Mouse (Mus musculus): ENCODE measurements around the gene Cpd. TPM values are rescaled to one million over a fixed set of nuclear protein-coding genes. Genes with fewer than 3 reads are reported as not detected.

The Cpd gene
- total RNA-seq, 2 experiments from 2014 or later, result 51.4 to 58.7 TPM

- intact Hi-C loops (cut with DNase I), result loop anchor here (5.0 kb wide), 1 partner anchor 37 kb away; no protein-coding TSS in a partner anchor
- no peak for DNase-seq
These were observed 2.8 kb upstream of the Cpd start for GRCm38 (mm10) chr11:76849596-76849995.

DNA sequence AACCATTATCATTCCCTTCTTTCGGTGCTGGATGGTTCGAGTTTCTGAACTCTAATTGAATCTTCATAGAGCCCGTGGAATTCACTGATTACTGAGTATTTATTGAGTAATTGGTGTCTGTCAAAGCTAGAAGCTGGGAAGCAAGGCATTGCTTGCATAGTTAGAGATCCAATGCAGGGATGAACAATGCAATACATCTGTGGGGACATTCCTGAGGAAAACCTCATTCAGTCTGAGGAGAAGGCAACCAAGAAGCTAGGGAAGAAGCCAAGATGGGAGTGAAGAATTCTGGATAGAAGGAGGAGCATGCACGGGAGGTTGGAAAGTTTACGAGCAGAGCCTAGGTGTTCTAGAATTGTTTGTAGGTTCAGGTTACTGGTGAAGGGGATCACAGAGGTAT is 1.3 kb upstream of the Cpd start:
- DNase-seq, result no peak
- intact Hi-C loops (cut with DNase I), result loop anchor here (5.0 kb wide), 1 partner anchor 36 kb away; no protein-coding TSS in a partner anchor

DNA sequence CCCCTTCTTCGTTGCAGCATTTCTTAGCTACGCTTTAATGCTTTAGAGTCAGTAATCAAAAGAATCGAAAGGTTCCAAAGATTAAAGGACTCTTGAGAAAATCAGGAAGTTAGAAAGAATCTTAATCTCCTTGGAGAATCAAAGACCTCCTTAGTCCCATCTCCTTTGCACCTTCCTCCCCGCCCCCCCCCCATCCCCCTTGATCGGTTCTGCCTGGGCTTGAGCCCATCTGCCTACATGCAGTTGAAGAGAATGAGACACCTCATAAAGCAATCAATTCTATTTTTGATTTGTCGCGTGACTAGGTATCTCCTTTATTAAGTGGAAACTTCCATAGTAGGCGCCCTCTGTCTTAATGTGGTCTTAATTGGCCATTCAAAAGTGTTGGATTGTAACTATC is 536 bp upstream of the Cpd start:
- intact Hi-C loops (cut with DNase I), result loop anchor here (5.0 kb wide), 1 partner anchor 35 kb away; no protein-coding TSS in a partner anchor

GRCm38 (mm10) chr11:76846011-76846877 is 574 bp downstream of the Cpd start:
- intact Hi-C loops (cut with DNase I), result loop anchor here (5.0 kb wide), 1 partner anchor 34 kb away; no protein-coding TSS in a partner anchor
- DNase-seq, result peak in 1 of 2 experiments; percentile 46

More for the DNA sequence above, 536 bp upstream of the Cpd start:
- DNase-seq, result no peak

DNA sequence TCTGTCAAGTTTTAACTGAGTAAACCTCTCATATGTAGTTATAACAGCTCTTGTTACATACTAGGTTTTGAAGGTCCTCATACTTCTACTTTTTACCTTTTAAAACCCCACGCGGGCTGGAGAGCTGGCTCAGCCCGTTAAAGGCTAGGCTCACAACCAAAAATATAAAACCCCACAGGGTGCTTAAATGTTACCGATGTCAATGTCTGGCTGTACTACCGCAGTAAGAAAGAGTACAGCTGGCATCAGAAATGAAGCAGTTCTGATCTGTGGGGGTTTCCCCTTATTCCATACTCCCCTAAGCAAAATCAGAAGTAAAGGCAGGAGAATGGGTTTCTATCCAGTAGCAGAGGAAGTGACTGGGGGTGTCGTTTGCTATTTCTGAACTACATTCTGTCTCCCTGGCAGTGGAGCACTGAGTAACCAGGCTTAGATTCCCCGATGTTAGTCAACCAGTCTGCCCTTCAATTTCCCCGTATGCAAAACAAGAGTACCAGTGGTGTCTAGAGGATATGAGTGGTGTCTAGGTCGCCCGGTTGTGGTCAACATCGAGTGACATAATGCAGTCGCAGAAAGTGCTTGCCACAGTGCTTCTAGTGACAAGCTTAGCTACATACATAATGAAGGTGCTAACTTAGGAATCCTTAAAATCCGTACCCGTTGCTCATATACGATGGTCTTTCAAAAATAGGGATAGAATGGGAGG is 1.4 kb downstream of the Cpd start:
- peak in 1 of 2 experiments; percentile 18 for DNase-seq
- intact Hi-C loops (cut with DNase I), result loop anchor here (2.0 to 5.0 kb wide), 2 partner anchors 33 to 49 kb away; no protein-coding TSS in a partner anchor

GRCm38 (mm10) chr11:76838573-76838972 is 8.2 kb downstream of the Cpd start:
- DNase-seq, result no peak
- intact Hi-C loops (cut with DNase I), result no loop called here

DNA sequence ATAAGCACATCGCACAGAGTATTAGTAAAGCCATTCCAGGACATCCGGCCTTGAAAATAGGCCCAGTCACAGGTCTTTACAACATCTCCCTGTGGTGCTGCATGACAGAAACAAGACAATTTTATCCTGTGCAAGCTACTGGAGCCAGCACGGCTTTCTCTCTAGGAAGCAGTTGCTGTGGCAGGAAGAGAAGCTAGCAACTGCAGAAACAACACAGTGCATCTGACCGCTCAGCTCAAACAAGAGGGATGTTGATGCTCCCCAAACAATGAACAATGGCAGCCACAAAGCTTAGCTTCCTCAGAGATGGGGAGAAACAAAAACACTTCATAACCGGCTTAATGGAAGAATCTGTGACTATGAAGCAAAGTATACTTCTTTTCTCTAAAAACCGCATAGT is 10.5 kb downstream of the Cpd start:
- peak; percentile 18 for DNase-seq
- intact Hi-C loops (cut with DNase I), result no loop called here

- intact Hi-C loops (cut with DNase I), result no loop called here
These were observed 10.9 kb downstream of the Cpd start for GRCm38 (mm10) chr11:76835868-76836267.

DNA sequence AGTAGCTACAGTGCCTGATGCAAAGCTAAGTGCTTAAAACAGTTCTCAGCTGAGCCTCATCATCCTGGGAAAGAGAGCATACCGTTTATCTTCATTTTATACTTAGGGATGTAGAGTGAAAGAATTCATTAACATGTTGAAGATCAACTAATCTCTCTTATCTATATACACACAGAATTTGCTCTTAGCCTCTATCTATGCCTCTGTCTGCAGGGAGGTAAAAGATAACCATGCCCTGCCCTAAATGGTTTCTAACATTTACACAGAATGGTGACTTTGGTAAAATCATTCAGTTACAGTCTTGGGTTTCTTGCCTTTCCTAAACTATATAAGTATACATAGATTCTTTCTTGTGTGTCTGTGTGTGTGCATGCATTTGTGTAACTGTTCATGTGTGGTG is 12.2 kb downstream of the Cpd start:
- intact Hi-C loops (cut with DNase I), result no loop called here

More at GRCm38 (mm10) chr11:76835868-76836267, 10.9 kb downstream of the Cpd start:
- no peak for DNase-seq

GRCm38 (mm10) chr11:76824885-76825265 is 21.9 kb downstream of the Cpd start:
- intact Hi-C loops (cut with DNase I), result no loop called here

More for the DNA sequence above, 12.2 kb downstream of the Cpd start:
- no peak for DNase-seq

GRCm38 (mm10) chr11:76824238-76824884 is 22.5 kb downstream of the Cpd start:
- DNase-seq, result no peak
- intact Hi-C loops (cut with DNase I), result no loop called here

More at GRCm38 (mm10) chr11:76824885-76825265, 21.9 kb downstream of the Cpd start:
- no peak for DNase-seq

DNA sequence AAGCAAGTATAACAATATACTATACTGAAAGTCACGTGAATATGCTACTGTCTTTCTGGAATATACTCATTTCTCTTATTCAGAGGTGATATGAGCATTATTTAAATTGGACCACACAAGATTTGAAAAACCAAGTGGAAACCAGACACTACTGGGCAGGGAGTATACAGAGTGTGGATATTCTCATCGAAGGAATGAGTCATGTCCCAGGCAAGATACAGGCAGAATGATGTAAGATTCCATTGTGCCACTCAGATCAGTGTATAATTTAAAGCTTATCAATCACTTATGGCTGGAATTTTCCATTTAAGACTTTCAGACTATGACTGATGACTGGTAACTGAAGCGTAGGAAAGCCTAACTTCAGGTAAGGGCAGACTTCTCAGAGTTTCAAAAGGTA is 23.2 kb downstream of the Cpd start:
- no peak for DNase-seq
- intact Hi-C loops (cut with DNase I), result no loop called here

DNA sequence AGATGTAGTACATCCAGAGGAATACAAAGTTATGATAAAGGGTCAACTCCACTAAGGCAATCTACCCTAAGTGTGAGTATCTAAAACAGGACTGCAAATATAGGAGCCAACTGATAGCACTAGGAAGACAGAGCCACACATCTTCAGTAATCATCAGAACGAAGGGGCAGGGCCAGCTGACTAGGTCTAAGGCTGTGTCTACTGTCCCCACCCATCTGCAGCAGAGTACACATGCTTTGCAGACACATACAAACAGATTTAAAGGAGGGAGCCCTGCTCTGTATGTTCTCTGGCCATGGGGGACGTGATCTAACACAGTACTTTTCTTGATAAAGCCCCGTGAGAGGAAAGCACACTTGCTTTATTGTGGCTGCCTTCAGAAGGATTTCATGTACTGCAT is 25.5 kb downstream of the Cpd start:
- no peak for DNase-seq
- intact Hi-C loops (cut with DNase I), result no loop called here

DNA sequence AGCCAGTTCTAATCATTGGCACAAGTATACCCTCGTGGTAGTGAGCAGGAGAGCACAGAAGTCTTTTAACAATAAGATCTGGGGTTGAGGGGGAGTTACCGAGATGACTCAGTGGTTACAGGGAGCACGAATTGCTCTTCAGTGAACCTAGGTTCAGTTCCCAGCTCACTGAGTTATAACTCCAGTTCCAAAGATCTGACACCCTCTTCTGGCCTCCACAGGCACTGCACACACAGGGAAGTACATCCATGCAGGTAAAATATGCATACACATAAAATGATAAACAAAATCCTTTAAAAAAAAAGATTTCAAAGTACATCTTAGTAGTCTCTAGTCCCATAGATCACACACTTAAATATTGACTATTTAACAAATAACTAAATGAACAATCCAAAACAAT is 29.2 kb downstream of the Cpd start:
- intact Hi-C loops (cut with DNase I), result no loop called here
- DNase-seq, result no peak

- DNase-seq, result peak; percentile 26 to 51
- intact Hi-C loops (cut with DNase I), result loop anchor here (5.0 kb wide), 1 partner anchor 36 kb away; the partner anchor contains the start of gene Cpd
These were observed 35.9 kb downstream of the Cpd start for GRCm38 (mm10) chr11:76810706-76811495.

- DNase-seq, result peak in 1 of 2 experiments; percentile 12
- intact Hi-C loops (cut with DNase I), result loop anchor here (2.0 to 5.0 kb wide), 2 partner anchors 85 to 138 kb away; no protein-coding TSS in a partner anchor
These were observed 37.4 kb downstream of the Cpd start for GRCm38 (mm10) chr11:76809450-76809849.

- intact Hi-C loops (cut with DNase I), result loop anchor here (2.0 to 5.0 kb wide), 2 partner anchors 86 to 139 kb away; no protein-coding TSS in a partner anchor
- DNase-seq, result no peak
These were observed 38.3 kb downstream of the Cpd start for GRCm38 (mm10) chr11:76808550-76808949.

DNA sequence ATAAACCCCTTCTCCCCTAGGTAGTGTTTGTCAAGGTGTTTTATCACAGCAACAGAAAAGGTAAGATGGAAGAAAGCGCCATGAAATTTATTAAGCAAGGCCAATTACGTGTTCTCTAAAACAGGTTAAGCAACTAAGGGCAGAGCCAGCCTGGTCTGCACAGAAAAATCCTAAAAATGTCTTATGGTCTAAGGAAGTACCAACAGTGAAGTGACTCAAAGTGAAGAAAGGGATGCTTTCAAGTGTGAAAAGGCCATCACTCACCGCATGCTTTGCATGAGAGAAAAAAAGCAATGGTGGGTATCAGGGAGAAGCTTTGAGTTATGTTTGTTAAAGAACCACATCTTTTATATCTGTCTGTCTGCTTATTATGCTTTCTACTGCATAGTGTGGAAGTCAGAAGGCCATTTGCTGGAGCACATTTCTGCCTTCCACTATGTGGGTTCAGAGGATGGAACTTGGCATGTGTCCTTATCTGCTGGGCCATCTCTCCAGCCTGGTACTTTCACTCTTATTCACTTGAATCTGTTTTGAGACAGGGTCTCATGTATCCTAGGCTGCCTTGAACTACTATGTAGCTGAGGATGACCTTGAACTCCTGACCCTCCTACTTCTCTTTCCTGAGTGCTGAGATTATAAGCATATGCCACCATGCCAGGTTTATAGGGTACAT is 39.7 kb downstream of the Cpd start:
- intact Hi-C loops (cut with DNase I), result loop anchor here (5.0 kb wide), 1 partner anchor 140 kb away; no protein-coding TSS in a partner anchor
- no peak for DNase-seq

DNA sequence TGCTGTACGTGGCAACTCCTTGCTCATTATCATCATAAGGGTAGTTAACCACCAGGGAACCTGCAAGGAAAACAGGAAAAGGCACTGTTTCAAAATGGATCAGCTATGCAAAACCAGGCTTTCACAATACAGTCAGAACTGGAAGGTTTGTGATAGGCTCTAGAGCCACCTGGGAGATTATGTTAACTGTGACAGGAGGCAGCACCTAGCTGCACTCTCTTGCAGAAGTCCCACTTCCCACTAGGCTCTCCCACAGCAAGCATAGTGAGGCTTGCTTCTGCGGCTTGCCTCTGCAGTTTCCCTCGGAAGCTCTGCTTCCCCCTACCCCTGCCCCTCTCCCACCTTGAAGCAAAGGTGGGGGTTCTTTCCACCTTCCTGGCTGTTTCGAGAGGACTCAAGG is 40.8 kb downstream of the Cpd start:
- DNase-seq, result no peak
- intact Hi-C loops (cut with DNase I), result loop anchor here (5.0 kb wide), 1 partner anchor 141 kb away; no protein-coding TSS in a partner anchor

Measured in heart, postnatal 14 days (tissue).